Mouse (Mus musculus): Measurements from ENCODE around the gene Npl.

DNA sequence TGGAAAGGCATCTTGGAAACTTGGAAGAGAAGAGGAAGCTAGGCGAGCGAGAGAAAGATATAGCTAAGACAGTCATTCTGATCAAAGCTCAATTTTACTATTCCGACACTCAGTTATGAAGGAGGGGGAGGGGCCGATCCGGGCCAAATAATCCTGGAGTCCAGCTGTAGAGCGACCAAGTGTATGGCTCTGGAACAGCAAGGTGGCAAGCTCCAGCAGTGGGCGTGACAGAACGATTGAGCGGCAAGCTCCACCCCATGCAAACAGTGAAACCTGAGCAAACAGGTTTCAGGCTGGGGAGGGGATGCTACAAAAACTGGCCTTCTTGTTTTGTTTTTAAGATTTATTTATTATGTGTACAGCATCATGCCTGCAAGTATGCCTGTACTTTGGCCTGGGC lies 49.8 kb downstream of the Npl start:
- no peak for TF ChIP-seq CTCF (IDR thresholded peaks at IDR 0.05; ENCODE audit: low read depth)
- TF ChIP-seq EP300 (IDR thresholded peaks at IDR 0.05; ENCODE audit: low read depth): no peak
